Mouse (Mus musculus): ENCODE measurements around the gene Vmn2r15. TPM values are rescaled to one million over a fixed set of nuclear protein-coding genes. Genes with fewer than 3 reads are reported as not detected.

Gene Vmn2r15
- not detected in 2 replicates for polyA plus RNA-seq (2012; ENCODE audit: insufficient read depth, low replicate concordance)

- Histone ChIP-seq H3K4me1 (no peaks in the 10 kb centered on the region), H3K4me3 (replicated peaks) (no peak within 1 kb of the TSS), H3K27me3 (replicated peaks) (no peaks in the 10 kb centered on the region), H3K36me3 (replicated peaks; ENCODE audit: low read length) (no peaks in the 10 kb centered on the region), H3K9me3 (peaks cover 4% of the 10 kb centered on the region; the same call in 1 of the 2 replicates)
- TF ChIP-seq GATA1 (IDR thresholded peaks at IDR 0.05; ENCODE audit: borderline replicate concordance, low read length) (no peak), FLI1 (IDR thresholded peaks at IDR 0.05; ENCODE audit: low read length) (no peak)
These were observed at the start of gene Vmn2r15 for GRCm38 (mm10) chr5:109297544-109297943. TSS of gene Vmn2r15 (minus strand) at chr5:109297644.

- H3K27me3 ChIP-seq (replicated peaks), result no peaks in the 10 kb centered on the region
- H3K4me1 ChIP-seq, result no peaks in the 10 kb centered on the region
- H3K36me3 ChIP-seq (replicated peaks; ENCODE audit: low read length), result no peaks in the 10 kb centered on the region
- H3K4me3 ChIP-seq (replicated peaks), result no peak within 1 kb of the TSS
- peaks cover 12% of the 10 kb centered on the region; the same call in 1 of the 2 replicates for H3K9me3 ChIP-seq
- no peak for TF ChIP-seq FLI1 (IDR thresholded peaks at IDR 0.05; ENCODE audit: low read length)
- TF ChIP-seq GATA1 (IDR thresholded peaks at IDR 0.05; ENCODE audit: borderline replicate concordance, low read length), result no peak
These were observed 32.4 kb upstream of the Vmn2r15 start, which contains the start of gene Vmn2r16 for GRCm38 (mm10) chr5:109329862-109330261. TSS of gene Vmn2r16 (plus strand) at chr5:109330162.

GRCm38 (mm10) chr5:109294655-109295054 lies 2.8 kb downstream of the Vmn2r15 start:
- Histone ChIP-seq H3K4me3 (replicated peaks) (no peak overlapping the region), H3K27me3 (replicated peaks) (no peaks in the 10 kb centered on the region), H3K36me3 (replicated peaks; ENCODE audit: low read length) (no peaks in the 10 kb centered on the region), H3K4me1 (no peaks in the 10 kb centered on the region), H3K9me3 (peaks cover 1% of the 10 kb centered on the region; the same call in 1 of the 2 replicates)
- TF ChIP-seq FLI1 (IDR thresholded peaks at IDR 0.05; ENCODE audit: low read length) (no peak), GATA1 (IDR thresholded peaks at IDR 0.05; ENCODE audit: borderline replicate concordance, low read length) (no peak)

Other genes with a start within 250 kb of the Vmn2r15 start
- not detected in 2 replicates for gene Vmn2r11, start 238.1 kb downstream of the Vmn2r15 start, polyA plus RNA-seq (2012; ENCODE audit: insufficient read depth, low replicate concordance)
- gene Vmn2r12, start 199.7 kb downstream of the Vmn2r15 start, polyA plus RNA-seq (2012; ENCODE audit: insufficient read depth, low replicate concordance), result 0.03 TPM in 1 of 2 replicates, not detected in the other
- not detected in 2 replicates for gene Vmn2r13, start 105.4 kb downstream of the Vmn2r15 start, polyA plus RNA-seq (2012; ENCODE audit: insufficient read depth, low replicate concordance)
- gene Vmn2r14, start 72.9 kb downstream of the Vmn2r15 start, polyA plus RNA-seq (2012; ENCODE audit: insufficient read depth, low replicate concordance), result not detected in 2 replicates
- gene Vmn2r16, start 32.5 kb upstream of the Vmn2r15 start, polyA plus RNA-seq (2012; ENCODE audit: insufficient read depth, low replicate concordance), result not detected in 2 replicates
- not detected in 2 replicates for gene Vmn2r17, start 122.0 kb upstream of the Vmn2r15 start, polyA plus RNA-seq (2012; ENCODE audit: insufficient read depth, low replicate concordance)

All from megakaryocyte, embryonic 14.5 days (primary cell).